Mouse (Mus musculus): ENCODE data around the gene H2al1g.
"Not testable (repeated sequence)": the region's sequence is repeated elsewhere in the genome, so short reads cannot be mapped to it uniquely, and the experiment has no call there.

H2al1g gene

GRCm38 (mm10) chrX:11317956-11318355, at the start of gene H2al1g:
Gene H2al1g (plus strand): TSS chrX:11318256.
- not testable (repeated sequence) for ATAC-seq (ENCODE audit: low TSS enrichment)

- peak; percentile 41; the same call in 1 of the 2 replicates for ATAC-seq (ENCODE audit: low TSS enrichment)
Observed at GRCm38 (mm10) chrX:11269074-11269473, 49.0 kb upstream of the H2al1g start.

GRCm38 (mm10) chrX:11273190-11273589, 44.9 kb upstream of the H2al1g start:
- no peak for ATAC-seq (ENCODE audit: low TSS enrichment)

GRCm38 (mm10) chrX:11277083-11277482, 41.0 kb upstream of the H2al1g start:
- ATAC-seq (ENCODE audit: low TSS enrichment): no peak

GRCm38 (mm10) chrX:11280741-11281140, 37.3 kb upstream of the H2al1g start:
- peak; percentile 79 for ATAC-seq (ENCODE audit: low TSS enrichment)

GRCm38 (mm10) chrX:11288306-11288882, 29.7 kb upstream of the H2al1g start:
- ATAC-seq (ENCODE audit: low TSS enrichment): no peak

GRCm38 (mm10) chrX:11289244-11289643, 28.8 kb upstream of the H2al1g start:
- no peak for ATAC-seq (ENCODE audit: low TSS enrichment)

- ATAC-seq (ENCODE audit: low TSS enrichment): not testable (repeated sequence)
Observed at GRCm38 (mm10) chrX:11298957-11299356, 19.1 kb upstream of the H2al1g start, which contains the start of gene H2al1a. Gene H2al1a (plus strand): TSS chrX:11299257.

- ATAC-seq (ENCODE audit: low TSS enrichment): not testable (repeated sequence)
Observed at GRCm38 (mm10) chrX:11302132-11302531, 15.9 kb upstream of the H2al1g start, which contains the start of gene H2al1b. Gene H2al1b (plus strand): TSS chrX:11302432.

GRCm38 (mm10) chrX:11305355-11305754, 12.7 kb upstream of the H2al1g start, which contains the start of gene H2al1c:
Gene H2al1c (plus strand): TSS chrX:11305655.
- ATAC-seq (ENCODE audit: low TSS enrichment): not testable (repeated sequence)

GRCm38 (mm10) chrX:11308524-11308923, 9.5 kb upstream of the H2al1g start, which contains the start of gene H2al1d:
Gene H2al1d (plus strand): TSS chrX:11308824.
- ATAC-seq (ENCODE audit: low TSS enrichment): not testable (repeated sequence)

GRCm38 (mm10) chrX:11311634-11312033, 6.4 kb upstream of the H2al1g start, which contains the start of gene H2al1e:
Gene H2al1e (plus strand): TSS chrX:11311934.
- ATAC-seq (ENCODE audit: low TSS enrichment): not testable (repeated sequence)

GRCm38 (mm10) chrX:11314858-11315257, 3.2 kb upstream of the H2al1g start, which contains the start of gene H2al1f:
Gene H2al1f (plus strand): TSS chrX:11315158.
- not testable (repeated sequence) for ATAC-seq (ENCODE audit: low TSS enrichment)

- ATAC-seq (ENCODE audit: low TSS enrichment): not testable (repeated sequence)
Observed at GRCm38 (mm10) chrX:11321192-11321591, 3.1 kb downstream of the H2al1g start, which contains the start of gene H2al1h. Gene H2al1h (plus strand): TSS chrX:11321492.

- ATAC-seq (ENCODE audit: low TSS enrichment): not testable (repeated sequence)
Observed at GRCm38 (mm10) chrX:11324359-11324758, 6.3 kb downstream of the H2al1g start, which contains the start of gene H2al1i. Gene H2al1i (plus strand): TSS chrX:11324659.

GRCm38 (mm10) chrX:11327522-11327921, 9.5 kb downstream of the H2al1g start, which contains the start of gene H2al1j:
Gene H2al1j (plus strand): TSS chrX:11327822.
- not testable (repeated sequence) for ATAC-seq (ENCODE audit: low TSS enrichment)

GRCm38 (mm10) chrX:11345762-11346161, 27.7 kb downstream of the H2al1g start:
- no peak; the same call in 1 of the 2 replicates for ATAC-seq (ENCODE audit: low TSS enrichment)

- no peak for ATAC-seq (ENCODE audit: low TSS enrichment)
Observed at GRCm38 (mm10) chrX:11346756-11347155, 28.7 kb downstream of the H2al1g start.

GRCm38 (mm10) chrX:11360823-11361222, 42.8 kb downstream of the H2al1g start:
- ATAC-seq (ENCODE audit: low TSS enrichment): no peak

- ATAC-seq (ENCODE audit: low TSS enrichment): no peak
Observed at GRCm38 (mm10) chrX:11361261-11361660, 43.2 kb downstream of the H2al1g start.

- no peak for ATAC-seq (ENCODE audit: low TSS enrichment)
Observed at GRCm38 (mm10) chrX:11363890-11364289, 45.8 kb downstream of the H2al1g start.

- no peak for ATAC-seq (ENCODE audit: low TSS enrichment)
Observed at GRCm38 (mm10) chrX:11365151-11365550, 47.1 kb downstream of the H2al1g start.

Data from frontal cortex, adult (tissue).